Mouse (Mus musculus) ES-Bruce4 (cell line): ENCODE measurements around the gene Nsun2. TPM values are rescaled to one million over a fixed set of nuclear protein-coding genes. Genes with fewer than 3 reads are reported as not detected.

Experiments used
- H3K27ac ChIP-seq: 2 replicates; pipeline ENCODE4 v1.5.1; 2012; ENCODE audit warnings: low read length, inconsistent platforms; ENCODE audit not compliant: insufficient read depth
- H3K27me3 ChIP-seq: 2 replicates; pipeline ENCODE4 v1.6.1; 2012; ENCODE audit warnings: mild to moderate bottlenecking, low read length, inconsistent platforms; ENCODE audit not compliant: control insufficient read depth, poor library complexity, insufficient read depth, severe bottlenecking
- H3K36me3 ChIP-seq: 2 replicates; pipeline ENCODE4 v1.6.1; 2012; ENCODE audit warnings: inconsistent platforms, mild to moderate bottlenecking, low read length, moderate library complexity; ENCODE audit not compliant: control insufficient read depth, poor library complexity, insufficient read depth, severe bottlenecking
- H3K4me1 ChIP-seq: one replicate; pipeline ENCODE4 v1.8.1; 2011; ENCODE audit warnings: low read length; ENCODE audit not compliant: control insufficient read depth, insufficient read depth
- H3K4me3 ChIP-seq: 2 replicates; pipeline ENCODE4 v1.5.1; 2011; ENCODE audit warnings: low read depth, mild to moderate bottlenecking, low read length
- H3K9ac ChIP-seq: 2 replicates; pipeline ENCODE4 v1.6.1; 2012; ENCODE audit warnings: low read depth, mild to moderate bottlenecking, inconsistent platforms; ENCODE audit not compliant: poor library complexity, severe bottlenecking
- H3K9me3 ChIP-seq: replicated peaks from 2 replicates; pipeline ENCODE4 v1.6.1; 2012; ENCODE audit warnings: mild to moderate bottlenecking, low read length, inconsistent platforms; ENCODE audit not compliant: control insufficient read depth, poor library complexity, insufficient read depth, severe bottlenecking
- CTCF ChIP-seq: IDR thresholded peaks from one replicate; pipeline ENCODE4 v1.8.1; 2011; ENCODE audit warnings: low read depth, low read length
- EP300 ChIP-seq: IDR thresholded peaks from 2 replicates; pipeline ENCODE4 v1.6.1; 2011; ENCODE audit warnings: low read depth, low read length; ENCODE audit not compliant: insufficient read depth
- POLR2A ChIP-seq: IDR thresholded peaks from one replicate; pipeline ENCODE4 v1.8.1; 2011; ENCODE audit warnings: low read length; ENCODE audit not compliant: insufficient read depth
- polyA plus RNA-seq: library from polyadenylated mRNA; stranded (reverse); fragments of >200 nt; gene quantifications from 2 replicates; pipeline ENCODE4 v1.2.4, GENCODE M21; 2011; ENCODE audit warnings: low read depth; ENCODE audit not compliant: missing spikeins, insufficient read depth, insufficient read length

Nsun2 gene
- polyA plus RNA-seq, 1 experiment, result 197 TPM

DNA sequence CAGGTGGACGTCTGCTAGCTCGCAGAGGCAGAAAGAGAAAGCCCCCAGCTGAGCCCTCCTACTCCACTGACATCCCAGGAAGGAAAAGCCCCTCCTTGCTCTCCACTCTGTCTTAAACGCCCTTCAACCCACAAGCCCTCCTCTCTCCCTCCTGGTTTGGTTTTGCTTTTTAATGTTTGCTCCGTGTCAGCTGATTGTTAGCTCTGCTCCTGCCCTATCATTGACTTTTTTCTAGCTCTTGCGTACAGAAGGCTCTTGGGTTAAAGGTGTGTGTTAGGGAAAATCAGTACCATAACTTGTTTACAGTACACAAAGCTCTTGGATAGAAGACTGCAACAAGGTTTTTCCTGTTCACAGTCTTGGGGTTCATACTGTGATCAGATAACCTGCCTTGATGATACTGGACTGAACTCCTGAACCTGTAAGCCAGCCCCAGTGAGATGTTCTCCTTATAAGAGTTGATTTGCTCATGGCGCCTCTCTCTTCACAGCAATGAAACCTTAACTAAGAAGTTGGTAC, 104.6 kb downstream of the Nsun2 start:
- no peak overlapping the region for H3K27ac ChIP-seq
- H3K27me3 ChIP-seq, result no peaks in the 10 kb centered on the region
- no peak for TF ChIP-seq EP300
- no peak for TF ChIP-seq POLR2A
- TF ChIP-seq CTCF, result no peak
- H3K9ac ChIP-seq, result no peak overlapping the region
- H3K9me3 ChIP-seq, result no peaks in the 10 kb centered on the region
- H3K4me1 ChIP-seq, result no peaks in the 10 kb centered on the region
- peaks cover 42% of the 10 kb centered on the region for H3K36me3 ChIP-seq
- no peak overlapping the region for H3K4me3 ChIP-seq

DNA sequence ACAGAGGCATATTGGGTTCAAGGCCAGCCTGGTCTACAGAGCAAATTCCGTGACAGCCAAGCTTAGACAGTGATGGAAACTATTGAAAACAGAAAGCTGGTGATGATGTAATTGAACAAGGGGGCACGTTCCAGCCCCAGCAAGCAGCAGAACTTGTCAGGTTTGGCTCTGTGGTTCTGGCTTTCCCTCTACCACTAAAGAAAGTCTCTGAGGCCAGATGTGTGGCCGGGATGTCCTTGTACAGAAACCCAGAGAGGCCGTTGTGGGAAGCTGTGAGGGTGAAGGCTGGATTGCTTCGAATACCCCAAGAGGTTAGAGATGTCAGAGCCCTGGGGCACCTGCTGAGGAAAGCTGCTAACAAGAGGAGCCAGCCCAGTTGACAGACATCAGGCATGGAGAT, 105.7 kb downstream of the Nsun2 start:
- Histone ChIP-seq H3K27me3 (no peaks in the 10 kb centered on the region), H3K36me3 (peaks cover 31% of the 10 kb centered on the region), H3K27ac (no peak overlapping the region), H3K9me3 (no peaks in the 10 kb centered on the region), H3K4me1 (no peaks in the 10 kb centered on the region), H3K4me3 (no peak overlapping the region), H3K9ac (no peak overlapping the region)
- TF ChIP-seq EP300 (no peak), CTCF (no peak), POLR2A (no peak)

GRCm38 (mm10) chr13:69640126-69640525, 106.6 kb downstream of the Nsun2 start:
- Histone ChIP-seq H3K27ac (no peak overlapping the region), H3K36me3 (peaks cover 25% of the 10 kb centered on the region), H3K4me3 (no peak overlapping the region), H3K9ac (no peak overlapping the region), H3K4me1 (no peaks in the 10 kb centered on the region), H3K27me3 (no peaks in the 10 kb centered on the region), H3K9me3 (no peaks in the 10 kb centered on the region)
- no peak for TF ChIP-seq CTCF

GRCm38 (mm10) chr13:69640541-69640940, 107.0 kb downstream of the Nsun2 start:
- H3K9ac ChIP-seq, result no peak overlapping the region
- no peaks in the 10 kb centered on the region for H3K27me3 ChIP-seq
- TF ChIP-seq EP300, result no peak
- TF ChIP-seq POLR2A, result no peak
- TF ChIP-seq CTCF, result no peak
- peaks cover 25% of the 10 kb centered on the region for H3K36me3 ChIP-seq
- H3K27ac ChIP-seq, result no peak overlapping the region
- no peak overlapping the region for H3K4me3 ChIP-seq
- H3K4me1 ChIP-seq, result no peaks in the 10 kb centered on the region
- H3K9me3 ChIP-seq, result no peaks in the 10 kb centered on the region

DNA sequence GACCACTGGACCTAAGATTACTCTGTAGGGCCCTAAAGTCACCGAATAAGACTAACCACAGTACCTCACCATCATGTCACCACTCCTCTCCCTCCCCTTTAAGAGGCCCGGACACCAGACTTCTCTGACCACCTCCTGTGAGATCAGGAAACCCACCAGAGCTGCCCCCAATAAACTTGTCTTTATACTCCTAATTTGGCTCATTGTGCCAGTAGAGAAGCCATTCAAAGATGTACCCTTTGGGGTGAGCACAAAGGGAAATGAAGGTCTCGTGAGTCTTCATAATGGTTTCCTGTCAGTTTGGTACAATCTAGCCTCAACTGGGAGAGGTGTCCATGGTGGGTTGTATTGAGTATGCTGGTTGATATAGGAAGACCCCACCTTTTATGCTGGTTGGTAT, 107.5 kb downstream of the Nsun2 start:
- Histone ChIP-seq H3K27ac (no peak overlapping the region), H3K4me1 (no peaks in the 10 kb centered on the region), H3K36me3 (peaks cover 25% of the 10 kb centered on the region), H3K4me3 (no peak overlapping the region), H3K9ac (no peak overlapping the region), H3K27me3 (no peaks in the 10 kb centered on the region), H3K9me3 (no peaks in the 10 kb centered on the region)
- TF ChIP-seq POLR2A (no peak), EP300 (no peak), CTCF (no peak)

- H3K4me1 ChIP-seq, result no peaks in the 10 kb centered on the region
- H3K27me3 ChIP-seq, result no peaks in the 10 kb centered on the region
- TF ChIP-seq CTCF (no peak), EP300 (no peak), POLR2A (no peak)
- H3K36me3 ChIP-seq, result peaks cover 13% of the 10 kb centered on the region
- no peaks in the 10 kb centered on the region for H3K9me3 ChIP-seq
- H3K4me3 ChIP-seq, result no peak overlapping the region
- H3K27ac ChIP-seq, result no peak overlapping the region
- H3K9ac ChIP-seq, result no peak overlapping the region
These were observed 109.2 kb downstream of the Nsun2 start for GRCm38 (mm10) chr13:69642656-69643216.
